Mouse (Mus musculus) brain, embryonic 14.5 days (tissue): ENCODE measurements at regions not wholly inside any gene's neighbourhood (a gene's known extent, or its start where the extent isn't known, plus 50 kb on each side); places are given as distances from the start of the nearest gene placed in this dataset.

Experiments used
- CTCF ChIP-seq: fragments of 200-500 bp; IDR thresholded peaks from 2 replicates; pipeline ENCODE4 v1.5.1; 2012; ENCODE audit warnings: inconsistent platforms, mild to moderate bottlenecking, moderate library complexity, borderline replicate concordance; ENCODE audit not compliant: insufficient read depth, insufficient read length; ENCODE audit errors: extremely low read depth
- POLR2A ChIP-seq: fragments of 200-500 bp; IDR thresholded peaks from 2 replicates; pipeline ENCODE4 v1.6.1; 2012; ENCODE audit warnings: mild to moderate bottlenecking, inconsistent platforms, borderline replicate concordance; ENCODE audit not compliant: poor library complexity, insufficient read depth, insufficient read length, severe bottlenecking; ENCODE audit errors: extremely low read depth

GRCm38 (mm10) chr13:97842801-97843200 is 82.4 kb upstream of the Gm10260 start:
- TF ChIP-seq CTCF (no peak), POLR2A (no peak)
